Mouse (Mus musculus) stomach, embryonic 15.5 days (tissue): ENCODE data around the gene Olfr610. TPM values are rescaled to one million over a fixed set of nuclear protein-coding genes. Genes with fewer than 3 reads are reported as not detected.
"Not testable (repeated sequence)": the region's sequence is repeated elsewhere in the genome, so short reads cannot be mapped to it uniquely, and the experiment has no call there.

Experiments
- ATAC-seq: fragments of 200-750 bp; cut with Nextera tagmentation; 2 replicates; pipeline ENCODE4 v1.8.0; 2017; ENCODE audit warnings: low read depth, moderate number of reproducible peaks, moderate TSS enrichment; ENCODE audit not compliant: insufficient read depth, low FRiP score
- H3K27ac ChIP-seq: fragments of 300-500 bp; sonication (generic); 2 replicates; pipeline ENCODE4 v1.5.1; 2015; ENCODE audit warnings: mild to moderate bottlenecking, inconsistent platforms
- H3K27me3 ChIP-seq: fragments of 300-500 bp; sonication (generic); replicated peaks from 2 replicates; pipeline ENCODE4 v1.6.1; 2015; ENCODE audit warnings: inconsistent platforms
- H3K36me3 ChIP-seq: fragments of 300-500 bp; sonication (generic); 2 replicates; pipeline ENCODE4 v1.6.1; 2015; ENCODE audit warnings: inconsistent platforms
- H3K4me1 ChIP-seq: fragments of 300-500 bp; sonication (generic); 2 replicates; pipeline ENCODE4 v1.6.1; 2015; ENCODE audit warnings: inconsistent platforms
- H3K4me2 ChIP-seq: fragments of 300-500 bp; sonication (generic); 2 replicates; pipeline ENCODE4 v1.6.1; 2015; ENCODE audit warnings: mild to moderate bottlenecking, inconsistent platforms
- H3K4me3 ChIP-seq: fragments of 300-500 bp; sonication (generic); replicated peaks from 2 replicates; pipeline ENCODE4 v1.5.1; 2015; ENCODE audit warnings: inconsistent platforms
- H3K9ac ChIP-seq: fragments of 300-500 bp; sonication (generic); 2 replicates; pipeline ENCODE4 v1.6.1; 2015; ENCODE audit warnings: inconsistent platforms
- H3K9me3 ChIP-seq: fragments of 300-500 bp; sonication (generic); 2 replicates; pipeline ENCODE4 v1.6.1; 2016; ENCODE audit warnings: inconsistent platforms
- whole genome bisulfite sequencing: fragments of 180-500 bp; shearing (Covaris S2); methylation state at CpG from one replicate; pipeline ENCODE4 v1.1.7; 2015; 5-methylcytosine and 5-hydroxymethylcytosine counted together
- polyA plus RNA-seq: library from polyadenylated mRNA; unstranded; fragments of >200 nt; fragmentation: Nextera tagmentation; extraction: Ambion mirVana; gene quantifications from 2 replicates; pipeline ENCODE4 v1.2.1, GENCODE M21; 2015

The Olfr610 gene
- not detected in 2 replicates for polyA plus RNA-seq

DNA sequence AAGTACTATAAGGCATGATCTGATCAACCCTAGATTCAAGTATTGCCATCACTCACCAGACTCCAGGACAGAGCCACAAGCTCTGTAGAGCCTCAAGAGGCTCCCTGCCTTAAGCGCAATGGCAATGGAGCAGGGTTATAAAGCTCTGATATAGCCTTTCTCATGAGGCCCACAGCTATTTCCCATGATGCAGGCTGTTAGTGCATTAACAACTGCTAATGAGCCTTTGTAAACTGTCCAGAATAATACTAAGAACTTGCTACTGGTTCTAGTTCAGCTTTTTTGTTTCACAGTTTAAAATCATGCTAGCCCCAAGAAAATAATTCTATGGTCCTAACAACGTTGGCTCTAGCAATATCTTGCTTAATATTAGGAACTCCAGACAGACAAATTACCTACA lies at the start of gene Olfr610:
Gene Olfr610, minus strand, starts transcription at position 101 of the 400 bp plus-strand sequence.
- Histone ChIP-seq H3K4me3 (no peak within 1 kb of the TSS), H3K4me2 (no peak within 1 kb of the TSS), H3K9me3 (no peaks in the 10 kb centered on the region), H3K27ac (no peak within 1 kb of the TSS), H3K27me3 (no peaks in the 10 kb centered on the region), H3K4me1 (no peaks in the 10 kb centered on the region), H3K9ac (no peak within 1 kb of the TSS), H3K36me3 (no peaks in the 10 kb centered on the region)
- WGBS, result 81% methylated on average over 2 of the region's 2 CpGs
- ATAC-seq, result no peak

DNA sequence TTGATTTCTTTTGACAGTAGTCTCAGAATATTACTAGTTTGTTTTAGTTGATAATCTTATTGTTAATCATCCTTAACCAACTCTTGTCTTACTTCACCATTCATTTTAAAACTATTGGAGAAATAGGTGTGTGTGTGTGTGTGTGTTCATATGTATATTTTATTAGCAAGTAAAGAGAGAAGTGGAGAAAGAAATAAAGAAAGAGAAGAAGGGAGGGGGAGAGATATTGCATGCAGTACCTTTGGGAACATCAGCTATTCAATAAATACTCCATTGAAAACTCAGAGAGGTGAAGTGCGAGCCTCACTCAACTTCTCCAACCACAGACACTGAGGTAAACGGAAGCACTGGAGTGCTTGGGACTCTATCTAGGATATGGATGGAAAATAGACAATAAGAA lies 43.9 kb upstream of the Olfr610 start, which contains the start of gene Olfr615:
Gene Olfr615, plus strand, starts transcription at position 301 of the 400 bp plus-strand sequence.
- Histone ChIP-seq H3K36me3 (no peaks in the 10 kb centered on the region), H3K4me2 (no peak within 1 kb of the TSS), H3K27ac (no peak within 1 kb of the TSS), H3K9me3 (no peaks in the 10 kb centered on the region), H3K4me1 (no peaks in the 10 kb centered on the region), H3K9ac (no peak within 1 kb of the TSS), H3K4me3 (no peak within 1 kb of the TSS), H3K27me3 (no peaks in the 10 kb centered on the region)
- ATAC-seq, result no peak
- 77% methylated on average over 2 of the region's 2 CpGs for WGBS

DNA sequence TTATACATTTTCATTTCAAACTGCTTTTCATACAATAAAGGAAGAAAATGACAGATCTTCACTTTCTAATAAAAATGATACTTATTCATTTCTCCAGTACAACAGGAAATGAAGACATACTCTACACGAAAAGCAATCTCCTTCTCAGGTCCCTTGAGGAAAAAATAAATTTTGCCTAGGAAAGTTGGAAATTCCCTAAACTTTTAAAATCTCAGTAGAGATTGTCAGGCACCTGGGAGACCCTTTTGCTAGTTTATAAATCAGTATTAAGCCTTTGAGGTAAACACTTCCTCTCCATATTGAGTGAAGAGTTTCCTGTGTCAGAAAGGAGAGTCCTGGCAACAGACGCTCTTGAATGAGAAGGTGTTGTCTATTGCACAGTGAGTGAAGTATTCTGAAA lies 35.9 kb upstream of the Olfr610 start, which contains the start of gene Olfr613:
Gene Olfr613, plus strand, starts transcription at position 301 of the 400 bp plus-strand sequence.
- H3K9ac ChIP-seq, result no peak within 1 kb of the TSS
- no peak within 1 kb of the TSS for H3K4me3 ChIP-seq
- H3K27ac ChIP-seq, result no peak within 1 kb of the TSS
- no peaks in the 10 kb centered on the region for H3K4me1 ChIP-seq
- H3K36me3 ChIP-seq, result no peaks in the 10 kb centered on the region
- no peak for ATAC-seq
- no peaks in the 10 kb centered on the region for H3K9me3 ChIP-seq
- WGBS, result 68% methylated on average over 2 of the region's 2 CpGs
- no peaks in the 10 kb centered on the region for H3K27me3 ChIP-seq
- H3K4me2 ChIP-seq, result no peak within 1 kb of the TSS

DNA sequence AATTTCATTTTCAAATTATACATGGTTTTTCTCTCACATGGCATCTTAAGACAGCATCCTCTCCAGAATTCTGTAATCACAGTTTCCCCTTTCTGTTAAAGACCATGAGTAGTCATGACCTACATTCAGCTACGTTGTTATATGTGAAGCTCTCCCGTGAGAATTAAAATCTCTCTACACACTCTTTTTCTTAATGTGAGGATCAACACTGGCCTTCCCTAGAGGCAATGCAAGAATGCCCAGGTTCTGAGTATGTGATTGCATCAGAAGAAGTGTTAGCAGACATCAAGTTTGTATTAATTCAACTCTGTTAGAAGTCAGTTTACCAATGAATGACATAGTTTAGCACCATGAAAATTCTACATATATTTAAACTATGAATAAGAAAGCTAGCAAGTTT lies 30.7 kb upstream of the Olfr610 start, which contains the start of gene Olfr612:
Gene Olfr612, minus strand, starts transcription at position 101 of the 400 bp plus-strand sequence.
- WGBS, result 85% methylated on average over 2 of the region's 2 CpGs
- not testable (repeated sequence) for H3K4me1 ChIP-seq

DNA sequence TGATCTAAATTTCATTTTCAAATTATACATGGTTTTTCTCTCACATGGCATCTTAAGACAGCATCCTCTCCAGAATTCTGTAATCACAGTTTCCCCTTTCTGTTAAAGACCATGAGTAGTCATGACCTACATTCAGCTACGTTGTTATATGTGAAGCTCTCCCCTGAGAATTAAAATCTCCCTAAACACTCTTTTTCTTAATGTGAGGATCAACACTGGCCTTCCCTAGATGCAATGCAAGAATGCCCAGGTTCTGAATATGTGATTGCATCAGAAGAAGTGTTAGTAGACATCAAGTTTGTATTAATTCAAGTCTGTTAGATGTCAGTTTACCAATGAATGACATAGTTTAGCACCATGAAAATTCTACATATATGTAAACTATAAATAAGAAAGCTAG lies 8.8 kb upstream of the Olfr610 start, which contains the start of gene Olfr611:
Gene Olfr611, minus strand, starts transcription at position 101 of the 400 bp plus-strand sequence.
- not testable (repeated sequence) for H3K4me1 ChIP-seq, H3K9ac ChIP-seq, H3K4me3 ChIP-seq, H3K27ac ChIP-seq, H3K36me3 ChIP-seq, H3K9me3 ChIP-seq, H3K27me3 ChIP-seq, ATAC-seq, H3K4me2 ChIP-seq
- 66% methylated on average over 1 of the region's 1 CpGs for WGBS

More for the DNA sequence above, 30.7 kb upstream of the Olfr610 start, which contains the start of gene Olfr612:
- not testable (repeated sequence) for H3K9me3 ChIP-seq, H3K27ac ChIP-seq, H3K4me2 ChIP-seq, H3K4me3 ChIP-seq, H3K36me3 ChIP-seq, ATAC-seq, H3K9ac ChIP-seq, H3K27me3 ChIP-seq

DNA sequence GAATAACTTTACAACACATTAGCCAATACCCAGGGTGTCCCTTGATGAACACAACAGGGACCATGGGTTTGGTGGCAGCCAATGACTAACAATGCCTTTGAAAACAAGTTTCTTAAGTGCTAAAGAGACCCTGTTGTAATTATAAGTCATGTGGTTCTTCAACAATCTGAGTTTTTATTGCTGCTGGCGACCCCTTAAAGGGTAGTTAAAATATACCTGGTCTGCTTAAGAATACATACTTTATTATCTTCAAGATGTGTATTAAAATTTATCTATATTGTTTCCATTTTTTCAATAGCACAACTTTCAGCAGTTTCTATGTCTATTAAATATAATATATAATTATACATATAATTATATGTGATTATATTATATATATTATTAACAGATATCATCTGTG lies 14.0 kb downstream of the Olfr610 start, which contains the start of gene Olfr609:
Gene Olfr609, minus strand, starts transcription at position 101 of the 400 bp plus-strand sequence.
- no peak within 1 kb of the TSS for H3K9ac ChIP-seq
- no peak within 1 kb of the TSS for H3K4me3 ChIP-seq
- ATAC-seq, result no peak
- WGBS, result 63% methylated on average over 1 of the region's 1 CpGs
- H3K4me2 ChIP-seq, result no peak within 1 kb of the TSS
- H3K27me3 ChIP-seq, result no peaks in the 10 kb centered on the region
- H3K36me3 ChIP-seq, result no peaks in the 10 kb centered on the region
- H3K27ac ChIP-seq, result no peak within 1 kb of the TSS
- no peaks in the 10 kb centered on the region for H3K4me1 ChIP-seq
- no peaks in the 10 kb centered on the region for H3K9me3 ChIP-seq

DNA sequence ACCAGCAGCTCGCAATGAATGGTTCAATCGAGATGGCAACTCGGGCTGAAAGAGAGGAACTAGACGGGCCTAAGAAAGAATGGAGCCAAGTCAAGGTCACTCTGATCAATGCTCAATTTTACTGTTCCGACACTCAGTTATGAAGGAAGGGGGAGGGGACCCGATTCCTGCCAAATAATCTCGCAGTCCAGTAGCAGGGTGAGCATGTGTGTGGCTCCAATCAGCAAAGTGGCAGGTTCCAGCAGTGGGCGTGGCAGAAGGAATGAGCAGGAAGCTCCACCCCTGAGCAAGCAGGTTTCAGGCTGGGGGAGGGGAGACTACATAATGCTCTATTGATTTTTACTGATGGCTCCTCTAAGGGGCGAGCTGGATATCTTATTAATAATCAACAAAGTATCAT lies 34.8 kb downstream of the Olfr610 start:
- ATAC-seq, H3K4me2 ChIP-seq, H3K4me1 ChIP-seq, H3K27ac ChIP-seq, H3K36me3 ChIP-seq, H3K9me3 ChIP-seq, H3K9ac ChIP-seq, H3K4me3 ChIP-seq, H3K27me3 ChIP-seq: not testable (repeated sequence)
- WGBS, result 76% methylated on average over 9 of the region's 9 CpGs

DNA sequence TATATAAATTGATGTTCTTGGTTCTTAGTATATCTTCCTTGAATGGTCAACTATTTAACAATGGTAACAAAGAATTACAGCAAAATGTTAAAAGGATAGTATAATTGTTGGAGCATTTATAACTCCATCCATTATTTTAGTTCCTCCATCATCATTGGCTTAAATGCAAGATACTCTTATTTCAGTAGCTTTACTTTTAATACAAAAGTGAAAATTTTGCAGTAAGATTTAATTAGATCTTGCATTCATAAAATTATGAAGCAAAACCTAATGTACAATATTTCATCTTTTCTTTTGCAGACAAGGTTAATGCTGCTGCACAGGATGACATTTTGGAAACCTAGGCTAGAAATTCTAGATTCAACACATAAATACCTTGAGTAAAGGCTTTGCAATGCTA lies 42.3 kb downstream of the Olfr610 start, which contains the start of gene Olfr608:
Gene Olfr608, plus strand, starts transcription at position 301 of the 400 bp plus-strand sequence.
- Histone ChIP-seq H3K4me2 (no peak within 1 kb of the TSS), H3K9ac (no peak within 1 kb of the TSS), H3K27ac (no peak within 1 kb of the TSS), H3K27me3 (no peaks in the 10 kb centered on the region), H3K9me3 (no peaks in the 10 kb centered on the region), H3K36me3 (no peaks in the 10 kb centered on the region), H3K4me1 (no peaks in the 10 kb centered on the region), H3K4me3 (no peak within 1 kb of the TSS)
- ATAC-seq, result no peak

DNA sequence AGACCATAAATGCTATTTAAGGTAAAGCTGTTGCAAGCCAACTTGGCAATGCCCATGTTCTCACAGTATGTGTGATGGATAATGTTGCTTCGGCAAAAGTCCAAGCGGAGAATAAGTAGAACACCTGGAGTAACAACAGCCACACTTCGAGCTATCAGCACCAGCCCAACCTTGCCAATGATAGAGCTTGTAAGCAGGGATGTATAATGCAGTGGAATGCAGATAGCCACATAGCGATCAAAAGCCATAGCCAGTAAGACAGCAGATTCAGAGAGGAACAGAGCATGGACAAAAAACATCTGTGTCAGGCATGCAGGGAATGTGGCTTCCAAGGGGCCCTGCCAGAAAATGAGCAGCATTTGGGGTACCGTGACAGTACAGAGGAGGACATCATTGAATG lies 51.3 kb downstream of the Olfr610 start:
- no peak overlapping the region for H3K27ac ChIP-seq
- no peaks in the 10 kb centered on the region for H3K36me3 ChIP-seq
- no peak overlapping the region for H3K4me3 ChIP-seq
- no peaks in the 10 kb centered on the region for H3K9me3 ChIP-seq
- no peaks in the 10 kb centered on the region for H3K4me1 ChIP-seq
- 78% methylated on average over 5 of the region's 5 CpGs for WGBS
- no peak overlapping the region for H3K9ac ChIP-seq
- H3K27me3 ChIP-seq, result no peaks in the 10 kb centered on the region
- H3K4me2 ChIP-seq, result no peak overlapping the region
- no peak for ATAC-seq

Other genes starting within 250 kb of the Olfr610 start
- gene Olfr596, start 206.5 kb downstream of the Olfr610 start, polyA plus RNA-seq, result not detected in 2 replicates
- gene Olfr597, start 195.8 kb downstream of the Olfr610 start, polyA plus RNA-seq, result not detected in 2 replicates
- not detected in 2 replicates for gene Olfr598, start 188.6 kb downstream of the Olfr610 start, polyA plus RNA-seq
- not detected in 2 replicates for gene Olfr599, start 176.2 kb downstream of the Olfr610 start, polyA plus RNA-seq
- not detected in 2 replicates for gene Olfr600, start 162.5 kb downstream of the Olfr610 start, polyA plus RNA-seq
- gene Olfr601, start 149.5 kb downstream of the Olfr610 start, polyA plus RNA-seq, result not detected in 2 replicates
- not detected in 2 replicates for gene Olfr603, start 125.9 kb downstream of the Olfr610 start, polyA plus RNA-seq
- gene Usp17lc, start 97.0 kb downstream of the Olfr610 start, polyA plus RNA-seq, result not detected in 2 replicates
- gene Olfr605, start 66.7 kb downstream of the Olfr610 start, polyA plus RNA-seq, result not detected in 2 replicates
- not detected in 2 replicates for gene Olfr606, start 63.1 kb downstream of the Olfr610 start, polyA plus RNA-seq
- gene Olfr607, start 48.0 kb downstream of the Olfr610 start, polyA plus RNA-seq, result not detected in 2 replicates
- gene Olfr608, start 42.2 kb downstream of the Olfr610 start, polyA plus RNA-seq, result not detected in 2 replicates
- not detected in 2 replicates for gene Olfr609, start 14.1 kb downstream of the Olfr610 start, polyA plus RNA-seq
- not detected in 2 replicates for gene Olfr611, start 8.7 kb upstream of the Olfr610 start, polyA plus RNA-seq
- gene Olfr612, start 30.6 kb upstream of the Olfr610 start, polyA plus RNA-seq, result not detected in 2 replicates
- gene Olfr613, start 36.0 kb upstream of the Olfr610 start, polyA plus RNA-seq, result not detected in 2 replicates
- gene Olfr615, start 44.0 kb upstream of the Olfr610 start, polyA plus RNA-seq, result not detected in 2 replicates
- not detected in 2 replicates for gene Olfr616, start 57.0 kb upstream of the Olfr610 start, polyA plus RNA-seq
- not detected in 2 replicates for gene Olfr617, start 60.9 kb upstream of the Olfr610 start, polyA plus RNA-seq
- gene Olfr618, start 78.0 kb upstream of the Olfr610 start, polyA plus RNA-seq, result not detected in 2 replicates
- not detected in 2 replicates for gene Olfr619, start 88.5 kb upstream of the Olfr610 start, polyA plus RNA-seq
- gene Olfr620, start 100.4 kb upstream of the Olfr610 start, polyA plus RNA-seq, result not detected in 2 replicates
- gene Olfr622, start 130.6 kb upstream of the Olfr610 start, polyA plus RNA-seq, result not detected in 2 replicates
- not detected in 2 replicates for gene Olfr623, start 151.6 kb upstream of the Olfr610 start, polyA plus RNA-seq
- gene Olfr624, start 159.1 kb upstream of the Olfr610 start, polyA plus RNA-seq, result 0.03 and 0.04 TPM in 2 replicates
- gene Olfr625-ps1, start 170.6 kb upstream of the Olfr610 start, polyA plus RNA-seq, result not detected in 2 replicates
- gene Olfr243, start 202.5 kb upstream of the Olfr610 start, polyA plus RNA-seq, result not detected in 2 replicates
- not detected in 2 replicates for gene Olfr628, start 218.3 kb upstream of the Olfr610 start, polyA plus RNA-seq
- gene Olfr629, start 232.8 kb upstream of the Olfr610 start, polyA plus RNA-seq, result not detected in 2 replicates
- not detected in 2 replicates for gene Olfr630, start 245.2 kb upstream of the Olfr610 start, polyA plus RNA-seq